Mouse (Mus musculus): ENCODE results near the gene Robo4. TPM values are rescaled to one million over a fixed set of nuclear protein-coding genes. Genes with fewer than 3 reads are reported as not detected.
A peak's percentile ranks its signal among the peaks of the same experiment; 100 is the strongest.

Gene Robo4
- polyA plus RNA-seq, 1 experiment from 2014 or later: 4.9 TPM

DNA sequence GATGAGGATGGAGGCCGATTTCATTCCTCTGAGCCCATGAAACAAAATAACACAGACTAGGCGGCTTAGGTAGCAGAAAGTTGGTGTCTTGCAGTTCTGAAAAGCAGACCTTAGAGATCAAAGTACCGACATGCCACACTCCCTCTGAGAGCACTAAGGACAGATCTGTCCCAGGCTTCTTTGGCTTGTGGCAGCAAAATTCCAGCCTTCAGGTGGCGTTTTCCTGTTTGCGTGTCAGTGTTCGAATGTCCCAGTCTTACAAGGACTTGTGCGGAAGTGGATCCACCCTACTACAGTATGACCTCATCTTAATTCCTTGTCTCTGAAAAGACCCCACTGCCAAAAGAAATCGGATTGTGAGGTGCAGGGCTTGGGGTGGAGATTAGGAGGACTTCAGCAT lies 32.8 kb upstream of the Robo4 start:
- WGBS: 85% methylated on average over 8 of the region's 8 CpGs
- H3K36me3 ChIP-seq: no peaks in the 10 kb centered on the region
- ATAC-seq: no peak
- no peaks in the 10 kb centered on the region for H3K9me3 ChIP-seq
- no peak overlapping the region for H3K27ac ChIP-seq
- no peaks in the 10 kb centered on the region for H3K27me3 ChIP-seq
- no peaks in the 10 kb centered on the region for H3K4me1 ChIP-seq (replicated peaks)
- no peak overlapping the region for H3K9ac ChIP-seq (replicated peaks)
- no peak overlapping the region for H3K4me3 ChIP-seq (replicated peaks)
- H3K4me2 ChIP-seq (replicated peaks): no peak overlapping the region

DNA sequence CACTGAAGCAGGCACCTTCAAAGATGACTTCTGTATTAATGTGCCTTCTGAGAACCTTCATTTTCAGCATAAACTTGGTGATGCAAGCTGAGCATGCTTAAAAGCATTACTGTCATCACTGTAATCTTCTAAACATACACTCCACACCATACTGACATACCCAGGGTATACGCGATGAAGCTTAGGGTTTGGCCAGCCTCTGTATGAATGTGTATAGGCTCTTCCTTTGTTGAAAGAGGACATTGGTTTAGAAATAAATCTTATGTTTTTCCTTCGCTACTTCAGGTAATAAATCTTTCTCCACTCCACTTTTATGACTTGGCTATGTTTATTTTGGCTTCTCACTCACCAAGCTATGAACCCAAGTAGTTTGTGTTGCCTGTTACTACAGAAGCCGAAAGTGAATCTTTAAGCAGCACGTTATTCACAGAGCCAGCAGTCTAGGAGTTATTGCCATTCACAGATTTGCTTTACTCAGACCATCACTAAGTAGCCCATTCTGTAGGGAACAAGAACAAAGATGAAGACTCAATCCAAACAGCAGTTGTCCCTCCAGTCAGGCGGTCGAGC lies 30.4 kb upstream of the Robo4 start:
- ATAC-seq: no peak
- H3K27me3 ChIP-seq: no peaks in the 10 kb centered on the region
- WGBS: 84% methylated on average over 7 of the region's 7 CpGs
- no peaks in the 10 kb centered on the region for H3K36me3 ChIP-seq
- no peak overlapping the region for H3K27ac ChIP-seq
- no peak overlapping the region for H3K4me3 ChIP-seq (replicated peaks)
- H3K9me3 ChIP-seq: no peaks in the 10 kb centered on the region
- H3K9ac ChIP-seq (replicated peaks): no peak overlapping the region
- no peak overlapping the region for H3K4me2 ChIP-seq (replicated peaks)
- no peaks in the 10 kb centered on the region for H3K4me1 ChIP-seq (replicated peaks)

DNA sequence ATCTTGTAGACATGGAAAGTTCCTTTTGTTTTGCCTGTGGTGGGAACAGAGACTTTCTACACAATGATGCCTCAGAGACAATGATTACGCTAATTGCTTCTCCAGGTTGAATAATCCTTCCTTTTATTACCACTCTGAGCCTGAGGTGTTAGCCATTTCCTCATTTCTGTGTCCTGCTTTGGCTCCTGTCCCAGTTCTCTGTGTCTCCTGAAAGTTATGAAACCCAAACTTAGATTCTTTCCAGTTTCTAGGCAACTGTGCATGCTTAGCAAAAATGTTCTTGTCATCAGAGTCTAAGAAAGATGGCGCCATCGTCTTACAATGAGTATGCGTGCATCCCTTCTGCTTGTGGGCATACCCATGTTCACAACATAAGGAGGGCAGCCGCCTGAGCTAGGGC lies 26.0 kb upstream of the Robo4 start:
- WGBS: 80% methylated on average over 5 of the region's 5 CpGs
- no peak for ATAC-seq
- H3K4me3 ChIP-seq (replicated peaks): no peak overlapping the region

DNA sequence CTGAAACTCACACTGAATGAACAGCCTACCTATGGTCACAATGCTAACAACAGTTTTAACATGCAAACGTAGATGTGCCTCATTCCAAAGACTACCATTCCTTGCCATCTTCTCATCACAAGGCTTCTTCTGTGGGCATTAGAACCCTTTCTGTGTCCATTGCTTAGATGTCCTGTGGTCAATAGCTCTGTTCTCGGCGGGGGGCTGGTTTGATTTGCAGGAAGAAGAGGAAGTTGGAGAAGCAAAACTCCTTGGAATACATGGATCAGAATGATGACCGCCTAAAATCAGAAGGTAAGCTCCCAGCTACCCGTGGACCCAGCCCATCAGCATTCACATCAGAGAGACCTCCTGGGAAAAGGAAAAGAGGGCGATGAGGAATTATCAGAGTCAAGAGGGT lies 18.5 kb upstream of the Robo4 start:
- Histone ChIP-seq H3K4me3 (replicated peaks) (no peak overlapping the region), H3K4me2 (replicated peaks) (no peak overlapping the region), H3K27ac (no peak overlapping the region), H3K9me3 (no peaks in the 10 kb centered on the region), H3K36me3 (no peaks in the 10 kb centered on the region), H3K4me1 (replicated peaks) (no peaks in the 10 kb centered on the region), H3K9ac (replicated peaks) (no peak overlapping the region), H3K27me3 (peaks cover 10% of the 10 kb centered on the region)
- WGBS: 94% methylated on average over 6 of the region's 6 CpGs
- ATAC-seq: no peak

More for the DNA sequence above, 26.0 kb upstream of the Robo4 start:
- H3K27me3 ChIP-seq: no peaks in the 10 kb centered on the region
- no peaks in the 10 kb centered on the region for H3K9me3 ChIP-seq
- H3K36me3 ChIP-seq: no peaks in the 10 kb centered on the region
- H3K9ac ChIP-seq (replicated peaks): no peak overlapping the region
- H3K4me1 ChIP-seq (replicated peaks): no peaks in the 10 kb centered on the region
- no peak overlapping the region for H3K27ac ChIP-seq
- H3K4me2 ChIP-seq (replicated peaks): no peak overlapping the region

DNA sequence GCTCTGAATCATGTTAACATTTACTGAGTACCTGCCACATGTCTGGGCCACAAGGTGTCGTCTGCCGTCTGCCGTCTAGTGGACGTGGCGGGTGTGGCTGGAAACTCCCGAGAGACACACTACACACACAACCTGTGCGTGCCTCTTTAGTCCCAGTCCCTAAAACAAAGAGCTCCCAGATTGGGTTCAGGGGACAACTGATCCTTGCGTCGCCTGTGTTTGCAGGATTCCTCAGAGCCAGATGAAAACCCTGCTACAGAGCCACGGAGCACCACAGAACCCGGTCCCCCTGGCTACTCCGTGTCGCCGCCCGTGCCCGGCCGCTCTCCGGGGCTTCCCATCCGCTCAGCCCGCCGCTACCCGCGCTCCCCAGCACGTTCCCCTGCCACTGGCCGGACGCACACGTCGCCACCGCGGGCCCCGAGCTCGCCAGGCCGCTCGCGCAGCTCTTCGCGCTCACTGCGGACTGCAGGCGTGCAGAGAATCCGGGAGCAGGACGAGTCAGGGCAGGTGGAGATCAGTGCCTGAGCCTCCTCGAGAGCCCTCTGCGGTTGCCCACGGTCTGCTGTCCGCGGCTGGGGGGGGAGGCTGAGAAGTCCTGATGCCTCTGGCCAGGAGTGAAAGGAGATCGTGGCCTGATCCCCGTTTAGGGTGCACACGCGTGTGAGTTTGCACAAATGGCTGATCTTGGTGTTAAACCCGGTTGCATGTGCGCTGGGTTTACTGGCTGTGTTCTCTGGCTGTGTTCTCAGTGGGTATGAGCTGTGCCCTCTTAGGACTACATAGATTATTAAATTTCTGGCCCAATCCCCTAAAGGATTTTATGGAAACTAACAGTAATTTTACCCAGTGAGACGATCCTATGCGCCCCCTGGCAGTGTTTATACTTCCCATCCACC lies 17.2 kb upstream of the Robo4 start:
- 7% methylated on average over 54 of the region's 54 CpGs for WGBS
- peak; percentile 91 for ATAC-seq
- H3K9me3 ChIP-seq: no peaks in the 10 kb centered on the region
- H3K27me3 ChIP-seq: peaks cover 10% of the 10 kb centered on the region
- no peaks in the 10 kb centered on the region for H3K36me3 ChIP-seq
- H3K4me2 ChIP-seq (replicated peaks): peak overlapping the region; percentile 78
- no peaks in the 10 kb centered on the region for H3K4me1 ChIP-seq (replicated peaks)
- peak overlapping the region; percentile 67; the same call in 1 of the 2 replicates for H3K27ac ChIP-seq
- peak overlapping the region; percentile 52 for H3K4me3 ChIP-seq (replicated peaks)
- peak overlapping the region; percentile 81 for H3K9ac ChIP-seq (replicated peaks)

DNA sequence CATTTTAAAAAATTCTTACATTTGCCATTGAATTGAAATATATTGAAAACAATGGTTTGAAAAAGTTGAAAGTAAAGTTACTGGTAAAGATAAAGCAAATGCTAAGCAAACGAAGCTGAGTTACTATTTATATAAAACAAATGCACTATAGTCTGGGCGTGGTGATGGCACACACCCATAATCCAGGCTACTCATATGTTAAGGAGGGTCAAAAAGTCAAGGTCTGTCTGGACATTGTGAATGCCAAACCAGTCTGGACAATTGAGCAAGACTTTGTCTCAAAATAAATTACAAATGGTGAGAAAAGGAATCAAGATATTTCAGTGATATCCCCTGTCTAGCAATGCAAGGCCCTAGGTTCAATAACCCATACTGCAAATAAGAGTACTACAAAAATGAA lies 10.8 kb upstream of the Robo4 start:
- H3K36me3 ChIP-seq: no peaks in the 10 kb centered on the region
- peaks cover 4% of the 10 kb centered on the region for H3K27me3 ChIP-seq
- H3K4me2 ChIP-seq (replicated peaks): no peak overlapping the region
- no peak overlapping the region for H3K4me3 ChIP-seq (replicated peaks)
- H3K9ac ChIP-seq (replicated peaks): no peak overlapping the region
- no peaks in the 10 kb centered on the region for H3K4me1 ChIP-seq (replicated peaks)
- no peaks in the 10 kb centered on the region for H3K9me3 ChIP-seq
- H3K27ac ChIP-seq: no peak overlapping the region
- ATAC-seq: no peak
- WGBS: 65% methylated on average over 2 of the region's 2 CpGs

DNA sequence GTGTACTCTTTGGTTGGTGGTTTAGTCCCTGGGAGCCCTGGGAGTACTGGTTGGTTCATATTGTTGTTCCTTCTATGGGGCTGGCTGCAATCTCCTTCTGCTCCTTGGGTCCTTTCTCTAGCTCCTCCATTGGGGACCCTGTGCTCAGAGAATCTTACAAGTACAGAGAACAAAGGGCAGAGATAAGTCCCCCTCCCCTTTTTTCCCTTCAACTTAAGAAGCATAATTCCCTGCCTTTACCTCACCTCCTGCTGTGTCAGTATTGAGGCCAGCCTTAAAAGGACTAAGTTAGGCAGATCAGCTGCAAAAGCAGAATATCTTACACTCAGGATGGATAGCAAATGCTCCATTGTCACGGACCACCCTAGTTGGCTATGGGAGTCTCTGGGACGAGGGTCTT lies 9.6 kb upstream of the Robo4 start:
- H3K4me1 ChIP-seq (replicated peaks): no peaks in the 10 kb centered on the region
- H3K27me3 ChIP-seq: no peaks in the 10 kb centered on the region
- H3K4me3 ChIP-seq (replicated peaks): no peak overlapping the region
- 46% methylated on average over 2 of the region's 2 CpGs for WGBS
- H3K36me3 ChIP-seq: no peaks in the 10 kb centered on the region
- no peak overlapping the region for H3K27ac ChIP-seq
- no peak overlapping the region for H3K4me2 ChIP-seq (replicated peaks)
- no peak overlapping the region for H3K9ac ChIP-seq (replicated peaks)
- no peak for ATAC-seq
- H3K9me3 ChIP-seq: no peaks in the 10 kb centered on the region

DNA sequence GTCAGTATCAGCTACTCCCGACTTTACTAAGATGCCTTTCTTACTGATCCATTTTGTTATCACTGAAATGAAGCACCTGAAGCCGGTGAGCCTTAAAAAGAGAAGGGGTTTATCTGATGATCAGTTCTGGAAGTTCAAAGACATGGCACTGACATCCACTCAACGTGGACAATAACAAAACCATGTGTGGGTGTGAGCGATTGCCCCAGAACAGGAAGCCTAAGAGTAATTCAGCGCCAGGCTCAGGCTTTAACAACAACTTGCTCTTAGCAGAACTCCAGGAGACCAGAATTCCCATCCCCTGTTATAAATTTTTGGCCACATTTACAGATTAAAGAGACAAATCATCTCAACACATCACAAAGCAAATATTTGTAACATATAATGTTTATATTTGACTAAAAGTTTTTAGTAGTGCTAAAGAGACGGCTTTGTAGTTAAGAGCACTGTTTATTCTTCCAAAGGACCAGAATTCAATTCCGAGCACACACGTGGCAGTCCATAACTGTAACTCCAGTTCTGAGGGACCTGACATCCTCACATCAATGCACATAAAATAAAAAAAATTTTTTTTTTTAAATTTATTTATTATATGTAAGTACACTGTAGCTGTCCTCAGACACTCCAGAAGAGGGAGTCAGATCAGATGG lies 8.1 kb upstream of the Robo4 start:
- no peak for ATAC-seq
- H3K36me3 ChIP-seq: no peaks in the 10 kb centered on the region
- H3K27ac ChIP-seq: no peak overlapping the region
- WGBS: 82% methylated on average over 8 of the region's 8 CpGs
- H3K4me1 ChIP-seq (replicated peaks): no peaks in the 10 kb centered on the region
- no peak overlapping the region for H3K9ac ChIP-seq (replicated peaks)
- no peaks in the 10 kb centered on the region for H3K9me3 ChIP-seq
- H3K4me2 ChIP-seq (replicated peaks): no peak overlapping the region
- no peak overlapping the region for H3K4me3 ChIP-seq (replicated peaks)
- no peaks in the 10 kb centered on the region for H3K27me3 ChIP-seq

DNA sequence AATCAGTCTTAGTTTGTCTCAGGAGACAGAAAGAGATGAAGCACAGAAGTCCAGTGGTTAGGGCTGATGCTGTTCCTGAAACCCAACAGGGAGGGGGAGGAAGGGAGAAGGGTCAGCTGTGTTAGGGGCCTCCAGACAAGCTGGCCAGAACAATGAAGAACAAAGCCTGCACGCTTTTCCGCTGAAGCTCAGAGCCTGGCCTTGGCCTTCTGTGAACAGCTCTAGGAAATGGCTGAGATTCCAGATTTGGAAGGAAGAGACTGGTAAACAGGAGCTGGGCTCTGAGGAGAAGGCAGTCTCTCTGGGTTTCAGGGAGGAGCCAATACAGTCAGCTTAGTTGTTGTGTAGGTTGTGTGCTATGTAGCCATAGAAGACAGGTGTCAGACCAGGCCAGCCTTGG lies 1.1 kb upstream of the Robo4 start:
- H3K27ac ChIP-seq: no peak overlapping the region
- 37% methylated on average over 2 of the region's 2 CpGs for WGBS
- H3K27me3 ChIP-seq: no peaks in the 10 kb centered on the region
- H3K4me2 ChIP-seq (replicated peaks): no peak overlapping the region
- H3K9ac ChIP-seq (replicated peaks): no peak overlapping the region
- H3K4me3 ChIP-seq (replicated peaks): no peak overlapping the region
- no peaks in the 10 kb centered on the region for H3K36me3 ChIP-seq
- H3K4me1 ChIP-seq (replicated peaks): no peaks in the 10 kb centered on the region
- no peaks in the 10 kb centered on the region for H3K9me3 ChIP-seq
- ATAC-seq: no peak

DNA sequence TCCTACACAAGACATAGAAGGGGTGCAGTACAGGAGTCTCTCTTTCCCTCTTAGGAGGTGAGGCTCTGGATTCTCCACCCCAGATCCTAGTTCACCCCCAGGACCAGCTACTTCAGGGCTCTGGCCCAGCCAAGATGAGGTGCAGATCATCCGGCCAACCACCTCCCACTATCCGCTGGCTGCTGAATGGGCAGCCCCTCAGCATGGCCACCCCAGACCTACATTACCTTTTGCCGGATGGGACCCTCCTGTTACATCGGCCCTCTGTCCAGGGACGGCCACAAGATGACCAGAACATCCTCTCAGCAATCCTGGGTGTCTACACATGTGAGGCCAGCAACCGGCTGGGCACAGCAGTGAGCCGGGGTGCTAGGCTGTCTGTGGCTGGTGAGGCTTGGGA lies 804 bp downstream of the Robo4 start:
- H3K9ac ChIP-seq (replicated peaks): no peak overlapping the region
- peaks cover 9% of the 10 kb centered on the region for H3K27me3 ChIP-seq
- no peaks in the 10 kb centered on the region for H3K36me3 ChIP-seq
- peaks cover under 1% of the 10 kb centered on the region; the same call in 1 of the 2 replicates for H3K4me1 ChIP-seq (replicated peaks)
- H3K9me3 ChIP-seq: no peaks in the 10 kb centered on the region
- no peak overlapping the region for H3K27ac ChIP-seq
- no peak overlapping the region for H3K4me3 ChIP-seq (replicated peaks)
- WGBS: 93% methylated on average over 7 of the region's 7 CpGs
- H3K4me2 ChIP-seq (replicated peaks): no peak overlapping the region
- ATAC-seq: no peak

DNA sequence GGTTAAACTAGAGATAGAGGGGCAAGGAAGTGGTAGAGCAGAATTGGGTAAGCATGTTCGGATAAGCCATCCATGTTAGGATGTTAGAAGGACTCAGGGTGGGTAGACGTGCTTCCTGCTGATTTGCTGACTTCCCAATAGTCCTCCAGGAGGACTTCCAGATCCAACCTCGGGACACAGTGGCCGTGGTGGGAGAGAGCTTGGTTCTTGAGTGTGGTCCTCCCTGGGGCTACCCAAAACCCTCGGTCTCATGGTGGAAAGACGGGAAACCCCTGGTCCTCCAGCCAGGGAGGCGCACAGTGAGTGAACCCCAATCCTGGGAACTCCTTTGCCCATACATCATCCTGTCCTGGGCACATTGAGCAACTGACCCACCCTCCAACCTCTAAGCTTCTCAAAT lies 1.3 kb downstream of the Robo4 start:
- H3K27ac ChIP-seq: no peak overlapping the region
- no peak overlapping the region for H3K9ac ChIP-seq (replicated peaks)
- 93% methylated on average over 7 of the region's 7 CpGs for WGBS
- H3K4me2 ChIP-seq (replicated peaks): no peak overlapping the region
- peaks cover 12% of the 10 kb centered on the region for H3K27me3 ChIP-seq
- no peaks in the 10 kb centered on the region for H3K36me3 ChIP-seq
- no peak overlapping the region for H3K4me3 ChIP-seq (replicated peaks)
- no peak for ATAC-seq
- peaks cover 6% of the 10 kb centered on the region for H3K4me1 ChIP-seq (replicated peaks)
- H3K9me3 ChIP-seq: no peaks in the 10 kb centered on the region

DNA sequence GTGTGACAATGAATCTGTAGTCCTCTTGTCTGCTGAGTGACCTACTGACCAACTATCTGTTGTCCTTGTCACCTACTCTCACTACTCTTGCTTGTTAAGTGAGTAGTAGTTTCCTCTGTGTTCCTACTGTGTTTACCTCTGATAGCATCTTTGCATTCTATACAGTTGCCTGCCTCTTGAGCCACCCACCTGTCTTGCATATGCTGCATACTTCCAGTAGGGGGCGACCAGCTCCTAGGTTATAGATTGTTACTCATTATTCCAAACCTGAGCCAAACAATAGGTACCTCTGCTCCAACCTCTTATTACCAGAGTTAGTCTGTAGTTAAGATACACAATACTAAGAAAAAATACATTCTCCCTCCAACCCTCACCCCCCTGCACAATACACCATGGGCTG lies 4.7 kb downstream of the Robo4 start:
- no peak overlapping the region for H3K27ac ChIP-seq
- H3K4me1 ChIP-seq (replicated peaks): peaks cover 13% of the 10 kb centered on the region
- no peak overlapping the region for H3K9ac ChIP-seq (replicated peaks)
- no peaks in the 10 kb centered on the region for H3K36me3 ChIP-seq
- no peak overlapping the region for H3K4me3 ChIP-seq (replicated peaks)
- H3K4me2 ChIP-seq (replicated peaks): no peak overlapping the region
- peak; percentile 63 for ATAC-seq
- H3K27me3 ChIP-seq: peaks cover 12% of the 10 kb centered on the region
- WGBS: 0% methylated on average over 1 of the region's 1 CpGs
- H3K9me3 ChIP-seq: no peaks in the 10 kb centered on the region

Data from midbrain, embryonic 13.5 days (tissue).